Mouse (Mus musculus): ENCODE results near the gene Faap20.

GRCm38 (mm10) chr4:155281227-155281626 lies 31.6 kb downstream of the Faap20 start:
- no peak for TF ChIP-seq E2F4 (IDR thresholded peaks at IDR 0.05; ENCODE audit: insufficient read depth)
- TF ChIP-seq POLR2A (IDR thresholded peaks at IDR 0.05; ENCODE audit: insufficient read length, low read depth), result no peak
- no peak for TF ChIP-seq MYOG (IDR thresholded peaks at IDR 0.05; ENCODE audit: control insufficient read depth in 1 of 3, insufficient read depth in 1 of 3, insufficient read length in 2 of 3, low read depth in 2 of 3)
- no peak for TF ChIP-seq TCF3 (IDR thresholded peaks at IDR 0.05; ENCODE audit: insufficient read length, low read depth)
- TF ChIP-seq MYOD1 (IDR thresholded peaks at IDR 0.05; ENCODE audit: control insufficient read depth in 1 of 3, insufficient read length in 2 of 3, low read depth in 2 of 3), result no peak
- no peak for TF ChIP-seq POLR2AphosphoS2 (IDR thresholded peaks at IDR 0.05; ENCODE audit: insufficient read length, low read depth)
- TF ChIP-seq USF1 (IDR thresholded peaks at IDR 0.05; ENCODE audit: low read depth), result no peak
- TF ChIP-seq MAX (IDR thresholded peaks at IDR 0.05; ENCODE audit: low read depth), result no peak
- no peak for TF ChIP-seq REST (IDR thresholded peaks at IDR 0.05; ENCODE audit: insufficient read depth, insufficient read length)

Data from myocyte (in vitro differentiated cells).